Mouse (Mus musculus) left cerebral cortex, postnatal 25 days (tissue): ENCODE results near the gene Mcoln1. TPM values are rescaled to one million over a fixed set of nuclear protein-coding genes. Genes with fewer than 3 reads are reported as not detected.

Source experiments
- DNase-seq, 2 experiments: peaks; one replicate each; pipeline ENCODE4 v3.0.0; 2022; ENCODE audit warnings: low spot score in 2 of 2, mixed read lengths in 1 of 2
- intact Hi-C: fragments of 180-260 bp; cut with DNase I; formaldehyde crosslinking; loops from one replicate; pipeline ENCODE4 v1.15.1; 2025
- total RNA-seq, 2 experiments: library from RNA; stranded (reverse); gene quantifications; 2 replicates each; pipeline ENCODE4 v1.2.3; 2021

Mcoln1 gene
- total RNA-seq, 2 experiments from 2014 or later, result 77.4 to 90.3 TPM

- DNase-seq, result no peak
- intact Hi-C loops, result loop anchor here (5.0 kb wide), 1 partner anchor 34 kb away; no protein-coding TSS in a partner anchor
These were observed 4.5 kb upstream of the Mcoln1 start for GRCm38 (mm10) chr8:3495578-3496427.

GRCm38 (mm10) chr8:3496428-3496748 is 3.9 kb upstream of the Mcoln1 start:
- intact Hi-C loops, result loop anchor here (5.0 kb wide), 1 partner anchor 34 kb away; no protein-coding TSS in a partner anchor
- no peak for DNase-seq

GRCm38 (mm10) chr8:3498583-3498982 is 1.7 kb upstream of the Mcoln1 start:
- no peak for DNase-seq
- intact Hi-C loops, result loop anchor here (5.0 kb wide), 1 partner anchor 36 kb away; no protein-coding TSS in a partner anchor

GRCm38 (mm10) chr8:3499751-3500150 is 506 bp upstream of the Mcoln1 start:
- intact Hi-C loops, result loop anchor here (2.0 to 5.0 kb wide), 2 partner anchors 15 to 37 kb away; partner anchors contain the start of gene Pnpla6

GRCm38 (mm10) chr8:3502217-3502616 is 2.0 kb downstream of the Mcoln1 start:
- peak in 1 of 2 experiments; percentile 65 for DNase-seq

More at GRCm38 (mm10) chr8:3499751-3500150, 506 bp upstream of the Mcoln1 start:
- DNase-seq, result no peak

GRCm38 (mm10) chr8:3507979-3508754 is 7.9 kb downstream of the Mcoln1 start:
- no peak for DNase-seq
- intact Hi-C loops, result no loop called here

More at GRCm38 (mm10) chr8:3502217-3502616, 2.0 kb downstream of the Mcoln1 start:
- intact Hi-C loops, result no loop called here

GRCm38 (mm10) chr8:3514681-3515247 is 14.5 kb downstream of the Mcoln1 start:
- intact Hi-C loops, result loop anchor here (2.0 to 5.0 kb wide), 2 partner anchors 14 to 108 kb away; partner anchors contain the start of genes Mcoln1, Pet100 and Xab2
- no peak for DNase-seq

- DNase-seq, result peak; percentile 87 to 94
- intact Hi-C loops, result loop anchor here (2.0 to 5.0 kb wide), 2 partner anchors 14 to 107 kb away; partner anchors contain the start of genes Mcoln1, Pet100 and Xab2
These were observed 15.0 kb downstream of the Mcoln1 start, which contains the start of gene Pnpla6 for GRCm38 (mm10) chr8:3515260-3515671. Gene Pnpla6, plus strand, starts transcription at chr8:3515384.

- peak; percentile 61 to 77 for DNase-seq
- intact Hi-C loops, result loop anchor here (2.0 to 5.0 kb wide), 3 partner anchors 15 to 161 kb away; partner anchors contain the start of genes Mcoln1, Pet100, Trappc5 and Xab2
These were observed 15.6 kb downstream of the Mcoln1 start for GRCm38 (mm10) chr8:3515771-3516417.

- intact Hi-C loops, result loop anchor here (2.0 to 5.0 kb wide), 2 partner anchors 106 to 160 kb away; partner anchors contain the start of genes Pet100, Trappc5 and Xab2
- DNase-seq, result peak; percentile 98
These were observed 16.3 kb downstream of the Mcoln1 start for GRCm38 (mm10) chr8:3516450-3517116.

- intact Hi-C loops, result loop anchor here (2.0 to 5.0 kb wide), 2 partner anchors 105 to 160 kb away; partner anchors contain the start of genes Pet100, Trappc5 and Xab2
- DNase-seq, result peak in 1 of 2 experiments; percentile 29
These were observed 16.8 kb downstream of the Mcoln1 start for GRCm38 (mm10) chr8:3517117-3517495.

- intact Hi-C loops, result no loop called here
- no peak for DNase-seq
These were observed 21.9 kb downstream of the Mcoln1 start for GRCm38 (mm10) chr8:3522007-3522697.

- DNase-seq, result no peak
- intact Hi-C loops, result no loop called here
These were observed 30.6 kb downstream of the Mcoln1 start for GRCm38 (mm10) chr8:3530816-3531215.

- intact Hi-C loops, result no loop called here
- no peak for DNase-seq
These were observed 31.7 kb downstream of the Mcoln1 start for GRCm38 (mm10) chr8:3531936-3532335.

- DNase-seq, result no peak
- intact Hi-C loops, result no loop called here
These were observed 36.0 kb downstream of the Mcoln1 start for GRCm38 (mm10) chr8:3536053-3536841.

GRCm38 (mm10) chr8:3536940-3537339 is 36.7 kb downstream of the Mcoln1 start:
- intact Hi-C loops, result no loop called here

GRCm38 (mm10) chr8:3537666-3538065 is 37.4 kb downstream of the Mcoln1 start:
- intact Hi-C loops, result no loop called here
- no peak for DNase-seq

More at GRCm38 (mm10) chr8:3536940-3537339, 36.7 kb downstream of the Mcoln1 start:
- DNase-seq, result no peak
